Mouse (Mus musculus) liver, embryonic 14.5 days (tissue): ENCODE measurements around the gene Gorasp2. TPM values are rescaled to one million over a fixed set of nuclear protein-coding genes. Genes with fewer than 3 reads are reported as not detected.

Source experiments
- ATAC-seq: fragments of 200-750 bp; cut with Nextera tagmentation; 2 replicates; pipeline ENCODE4 v1.8.0; 2017; ENCODE audit warnings: moderate number of reproducible peaks, mild to moderate bottlenecking, moderate library complexity; ENCODE audit not compliant: insufficient read depth
- DNase-seq, 3 experiments: peaks; one replicate each; pipeline ENCODE4 v3.0.0-alpha.2; 2012 to 2013; ENCODE audit warnings: low read depth in 3 of 3, low spot score in 3 of 3
- H3K27ac ChIP-seq: fragments of 300-500 bp; sonication (generic); 2 replicates; pipeline ENCODE4 v1.5.1; 2014; ENCODE audit warnings: moderate library complexity, mild to moderate bottlenecking, control low read depth, inconsistent platforms
- H3K27me3 ChIP-seq: fragments of 300-500 bp; sonication (generic); 2 replicates; pipeline ENCODE4 v1.6.1; 2014; ENCODE audit warnings: mild to moderate bottlenecking, low read length, moderate library complexity; ENCODE audit not compliant: control insufficient read depth, insufficient read depth
- H3K36me3 ChIP-seq: fragments of 300-500 bp; sonication (generic); replicated peaks from 2 replicates; pipeline ENCODE4 v1.6.1; 2014; ENCODE audit warnings: low read depth; ENCODE audit not compliant: control insufficient read depth, insufficient read depth
- H3K4me1 ChIP-seq, 2 experiments: fragments of 200-500 bp in 1 of 2; fragments of 300-500 bp in 1 of 2; sonication (generic) in 1 of 2; replicated peaks; 2 replicates each; pipeline ENCODE4 v1.6.1; 2012 to 2014; ENCODE audit warnings: antibody characterized with exemption in 1 of 2, inconsistent platforms in 1 of 2, low read length in 1 of 2; ENCODE audit not compliant: control insufficient read depth in 2 of 2, insufficient read depth in 2 of 2
- H3K4me2 ChIP-seq: fragments of 300-500 bp; sonication (generic); 2 replicates; pipeline ENCODE4 v1.6.1; 2014; ENCODE audit warnings: low read depth, mild to moderate bottlenecking, control low read depth, moderate library complexity
- H3K4me3 ChIP-seq, 2 experiments: fragments of 200-500 bp in 1 of 2; fragments of 300-500 bp in 1 of 2; sonication (generic) in 1 of 2; 2 replicates each; pipeline ENCODE4 v1.5.1; 2012 to 2014; ENCODE audit warnings: low read depth in 2 of 2, low read length in 2 of 2, mild to moderate bottlenecking in 2 of 2, control low read depth in 1 of 2, inconsistent platforms in 1 of 2, moderate library complexity in 1 of 2; ENCODE audit not compliant: insufficient read depth in 1 of 2
- H3K9ac ChIP-seq: fragments of 300-500 bp; sonication (generic); replicated peaks from 2 replicates; pipeline ENCODE4 v1.6.1; 2014; ENCODE audit warnings: mild to moderate bottlenecking, control low read depth, moderate library complexity
- H3K9me3 ChIP-seq: fragments of 300-500 bp; sonication (generic); 2 replicates; pipeline ENCODE4 v1.6.1; 2016; ENCODE audit warnings: low read length, mixed read lengths; ENCODE audit not compliant: control insufficient read depth
- CTCF ChIP-seq: IDR thresholded peaks from 2 replicates; pipeline ENCODE4 v1.5.1; 2016; ENCODE audit warnings: antibody characterized with exemption, low read depth, control low read depth
- EP300 ChIP-seq: IDR thresholded peaks from 2 replicates; pipeline ENCODE4 v1.6.1; 2016; ENCODE audit warnings: antibody characterized with exemption, low read depth
- WGBS: fragments of 180-500 bp; shearing (Covaris S2); extraction: QIAGEN DNeasy Blood & Tissue Kit; methylation state at CpG from one replicate; pipeline ENCODE4 v1.1.7; 2014; ENCODE audit not compliant: insufficient replicate concordance; 5-methylcytosine and 5-hydroxymethylcytosine counted together
- polyA plus RNA-seq, 2 experiments: library from polyadenylated mRNA; depleted of rRNA in 1 of 2; stranded (reverse) in 1 of 2; unstranded in 1 of 2; fragments of >200 nt; fragmentation: Nextera tagmentation in 1 of 2; extraction: Ambion mirVana in 1 of 2; gene quantifications; 2 replicates each; pipeline versions ENCODE4 v1.2.1 to v1.2.3; 2012 to 2014

Gorasp2 gene
- polyA plus RNA-seq, 2 experiments = 24.5 to 50.5 TPM

GRCm38 (mm10) chr2:70727089-70727488 lies 65.7 kb downstream of the Gorasp2 start:
- Histone ChIP-seq H3K9ac (no peak overlapping the region), H3K4me1 (no peaks in the 10 kb centered on the region), H3K4me3 (no peak overlapping the region), H3K27me3 (no peaks in the 10 kb centered on the region), H3K27ac (no peak overlapping the region), H3K36me3 (peaks cover 46% of the 10 kb centered on the region), H3K9me3 (no peaks in the 10 kb centered on the region), H3K4me2 (no peak overlapping the region)
- TF ChIP-seq EP300 (no peak), CTCF (no peak)
- ATAC-seq (no peak), DNase-seq (no peak)
- 79% methylated on average over 2 of the region's 2 CpGs for WGBS

GRCm38 (mm10) chr2:70735534-70735933 lies 74.2 kb downstream of the Gorasp2 start:
- no peak for TF ChIP-seq CTCF
- TF ChIP-seq EP300 = no peak
- Histone ChIP-seq H3K4me1 (no peaks in the 10 kb centered on the region), H3K36me3 (peaks cover 69% of the 10 kb centered on the region), H3K4me3 (no peak overlapping the region), H3K27ac (no peak overlapping the region), H3K9me3 (no peaks in the 10 kb centered on the region), H3K4me2 (no peak overlapping the region), H3K27me3 (no peaks in the 10 kb centered on the region), H3K9ac (no peak overlapping the region)
- ATAC-seq = no peak
- DNase-seq = no peak
- 56% methylated on average over 4 of the region's 4 CpGs for WGBS

- 58% methylated on average over 5 of the region's 5 CpGs for WGBS
- no peak for TF ChIP-seq CTCF
- no peak for TF ChIP-seq EP300
- no peak for ATAC-seq
Measured at GRCm38 (mm10) chr2:70736008-70736407, 74.6 kb downstream of the Gorasp2 start.

GRCm38 (mm10) chr2:70741901-70742300 lies 80.5 kb downstream of the Gorasp2 start:
- no peaks in the 10 kb centered on the region for H3K27me3 ChIP-seq
- H3K9me3 ChIP-seq = no peaks in the 10 kb centered on the region
- no peaks in the 10 kb centered on the region for H3K4me1 ChIP-seq
- no peak for TF ChIP-seq CTCF
- no peak for TF ChIP-seq EP300
- H3K4me3 ChIP-seq = no peak overlapping the region
- peaks cover 69% of the 10 kb centered on the region for H3K36me3 ChIP-seq
- DNase-seq (no peak), ATAC-seq (no peak)
- H3K4me2 ChIP-seq = no peak overlapping the region
- H3K27ac ChIP-seq = no peak overlapping the region
- H3K9ac ChIP-seq = no peak overlapping the region
- WGBS = 95% methylated on average over 5 of the region's 5 CpGs

More at GRCm38 (mm10) chr2:70736008-70736407, 74.6 kb downstream of the Gorasp2 start:
- H3K27ac ChIP-seq = no peak overlapping the region
- H3K9me3 ChIP-seq = no peaks in the 10 kb centered on the region
- DNase-seq = no peak
- no peaks in the 10 kb centered on the region for H3K27me3 ChIP-seq
- H3K9ac ChIP-seq = no peak overlapping the region
- H3K4me2 ChIP-seq = no peak overlapping the region
- H3K4me3 ChIP-seq = no peak overlapping the region
- peaks cover 68% of the 10 kb centered on the region for H3K36me3 ChIP-seq
- no peaks in the 10 kb centered on the region for H3K4me1 ChIP-seq

- Histone ChIP-seq H3K4me2 (no peak overlapping the region), H3K4me3 (no peak overlapping the region), H3K27ac (no peak overlapping the region), H3K4me1 (no peaks in the 10 kb centered on the region), H3K27me3 (no peaks in the 10 kb centered on the region), H3K9me3 (no peaks in the 10 kb centered on the region), H3K9ac (no peak overlapping the region), H3K36me3 (peaks cover 63% of the 10 kb centered on the region)
- 68% methylated on average over 2 of the region's 2 CpGs for WGBS
- TF ChIP-seq CTCF = no peak
- TF ChIP-seq EP300 = no peak
- DNase-seq = no peak
- no peak for ATAC-seq
Measured at GRCm38 (mm10) chr2:70742588-70742987, 81.2 kb downstream of the Gorasp2 start.

- ATAC-seq (no peak), DNase-seq (no peak)
- Histone ChIP-seq H3K4me2 (no peak overlapping the region), H3K9ac (no peak overlapping the region), H3K4me3 (no peak overlapping the region), H3K9me3 (no peaks in the 10 kb centered on the region), H3K36me3 (peaks cover 42% of the 10 kb centered on the region), H3K4me1 (no peaks in the 10 kb centered on the region), H3K27ac (no peak overlapping the region), H3K27me3 (no peaks in the 10 kb centered on the region)
- 93% methylated on average over 2 of the region's 2 CpGs for WGBS
- TF ChIP-seq CTCF (no peak), EP300 (no peak)
Measured at GRCm38 (mm10) chr2:70751655-70752054, 90.3 kb downstream of the Gorasp2 start.
